Mouse (Mus musculus) lung, postnatal 36 days (tissue): ENCODE results near the gene Akirin1.
A peak's percentile ranks its signal among the peaks of the same experiment; 100 is the strongest.

ENCODE experiments used
- DNase-seq: peaks from one replicate; pipeline ENCODE4 v3.0.0; 2022; ENCODE audit warnings: mixed read lengths

The Akirin1 gene

DNA sequence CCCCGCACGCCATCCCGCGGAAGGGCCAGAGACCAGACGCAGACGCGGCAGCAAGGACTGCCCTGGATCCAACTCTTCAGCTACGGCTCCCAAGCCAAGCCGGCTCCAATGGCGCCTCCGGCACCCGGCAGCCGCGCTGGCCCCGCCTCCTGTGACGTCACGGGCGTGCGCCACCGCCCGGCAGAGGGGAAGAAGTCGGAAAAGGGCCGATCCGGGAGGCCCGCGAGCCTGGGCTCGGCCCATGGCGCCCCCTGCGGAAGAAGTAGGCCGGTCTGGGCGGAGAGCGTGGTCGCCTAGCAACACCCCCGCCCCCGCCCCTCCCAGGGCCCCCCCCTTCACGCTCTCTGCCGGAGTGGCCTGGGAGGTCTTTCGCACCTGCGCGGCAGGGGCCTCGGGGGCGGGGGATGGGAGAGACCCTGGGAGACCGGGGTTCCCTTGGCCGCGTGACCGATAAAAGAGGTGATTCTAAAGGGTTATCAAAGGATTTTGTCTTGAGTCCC, at the start of gene Akirin1:
TSS of gene Akirin1 (minus strand) at position 194 of the 500 bp plus-strand sequence.
- peak; percentile 97 for DNase-seq

GRCm38 (mm10) chr4:123797856-123798255, 47.7 kb upstream of the Akirin1 start:
- no peak for DNase-seq

DNA sequence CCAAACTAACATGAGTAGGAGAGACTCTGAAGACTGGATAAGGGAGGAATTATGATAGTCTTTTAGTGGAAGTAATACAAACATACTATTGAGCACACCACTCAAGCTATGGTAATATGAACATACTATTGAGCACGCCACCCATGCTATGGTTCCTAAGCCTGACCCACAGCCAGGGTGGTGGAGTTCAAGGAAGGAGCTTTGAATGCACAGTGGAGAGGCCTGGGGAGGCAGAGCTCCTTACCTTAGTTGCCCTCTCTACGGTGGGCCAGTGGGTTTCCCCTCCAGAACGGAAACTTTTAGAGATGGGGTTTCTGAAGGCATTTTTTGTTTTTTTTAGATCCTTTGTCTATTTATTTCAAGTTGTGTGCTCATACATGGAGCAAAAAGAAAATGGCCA, 47.3 kb upstream of the Akirin1 start:
- DNase-seq: no peak

GRCm38 (mm10) chr4:123795057-123795456, 44.9 kb upstream of the Akirin1 start:
- DNase-seq: no peak

GRCm38 (mm10) chr4:123793136-123793535, 43.0 kb upstream of the Akirin1 start:
- DNase-seq: no peak

GRCm38 (mm10) chr4:123792666-123793065, 42.5 kb upstream of the Akirin1 start:
- DNase-seq: no peak

- DNase-seq: peak; percentile 76
Observed at GRCm38 (mm10) chr4:123787191-123787985, 37.2 kb upstream of the Akirin1 start, which contains the start of gene Rhbdl2. Rhbdl2 (plus strand) TSS chr4:123787874.

DNA sequence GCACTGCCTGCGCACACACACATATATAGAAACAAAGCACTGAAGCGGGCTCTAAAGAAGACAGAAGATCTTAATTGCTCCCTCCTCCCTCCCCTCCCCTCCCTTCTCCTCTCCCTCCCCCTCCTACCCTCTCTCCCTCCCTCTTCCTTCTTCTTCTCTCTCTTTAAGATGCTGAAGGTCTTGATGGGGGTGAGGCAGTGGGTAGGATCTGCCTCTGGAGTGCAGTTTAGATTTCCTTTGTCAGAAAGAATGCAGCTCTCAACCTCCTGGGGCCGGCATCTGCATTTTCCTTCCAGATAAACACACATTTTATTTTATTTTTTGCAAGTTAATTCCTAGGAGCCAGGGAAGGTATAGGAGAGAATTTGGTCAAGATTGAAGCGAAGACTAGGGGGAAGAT, 18.1 kb upstream of the Akirin1 start:
- no peak for DNase-seq

DNA sequence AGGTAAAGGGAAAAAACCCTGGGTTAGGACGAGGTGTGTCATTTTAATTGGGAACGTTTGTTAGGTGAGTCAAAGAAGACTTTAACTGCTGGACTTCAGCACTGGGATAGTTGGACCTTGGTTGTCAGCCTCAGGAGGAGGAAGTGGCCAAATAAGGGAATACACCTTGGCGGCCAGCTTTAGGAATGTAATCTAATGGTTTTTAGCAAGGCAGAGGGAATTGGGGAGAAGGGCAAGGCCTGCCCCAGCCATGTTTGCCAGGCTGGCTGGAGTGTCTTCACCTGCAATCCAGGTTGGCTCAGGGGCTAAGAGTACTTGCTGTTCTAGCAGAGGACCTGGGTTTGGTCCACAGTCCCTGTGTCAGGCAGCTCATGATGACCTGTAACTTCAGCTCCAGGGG, 17.7 kb upstream of the Akirin1 start:
- DNase-seq: no peak

- no peak for DNase-seq
Observed at GRCm38 (mm10) chr4:123765071-123765470, 14.9 kb upstream of the Akirin1 start.

DNA sequence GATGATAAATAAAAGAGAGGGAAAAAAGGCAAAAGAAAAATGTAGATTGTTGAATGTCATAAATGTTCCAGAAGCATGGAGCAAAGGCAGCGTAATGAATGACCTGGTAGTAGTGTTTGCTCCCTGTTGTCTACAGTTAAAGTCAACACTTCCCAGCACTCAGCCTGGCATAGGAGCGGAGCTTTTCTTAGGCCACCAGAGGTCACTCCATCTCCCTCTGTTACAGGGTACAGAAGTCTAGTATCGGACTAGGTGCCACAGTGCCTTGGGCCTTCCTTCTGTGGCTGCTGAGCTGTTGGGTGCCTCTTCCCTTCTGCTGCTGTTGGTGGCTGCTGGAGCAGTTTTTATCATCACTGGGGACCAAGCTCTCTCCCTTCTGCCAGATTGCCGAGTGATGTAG, 8.2 kb upstream of the Akirin1 start:
- peak; percentile 54 for DNase-seq

DNA sequence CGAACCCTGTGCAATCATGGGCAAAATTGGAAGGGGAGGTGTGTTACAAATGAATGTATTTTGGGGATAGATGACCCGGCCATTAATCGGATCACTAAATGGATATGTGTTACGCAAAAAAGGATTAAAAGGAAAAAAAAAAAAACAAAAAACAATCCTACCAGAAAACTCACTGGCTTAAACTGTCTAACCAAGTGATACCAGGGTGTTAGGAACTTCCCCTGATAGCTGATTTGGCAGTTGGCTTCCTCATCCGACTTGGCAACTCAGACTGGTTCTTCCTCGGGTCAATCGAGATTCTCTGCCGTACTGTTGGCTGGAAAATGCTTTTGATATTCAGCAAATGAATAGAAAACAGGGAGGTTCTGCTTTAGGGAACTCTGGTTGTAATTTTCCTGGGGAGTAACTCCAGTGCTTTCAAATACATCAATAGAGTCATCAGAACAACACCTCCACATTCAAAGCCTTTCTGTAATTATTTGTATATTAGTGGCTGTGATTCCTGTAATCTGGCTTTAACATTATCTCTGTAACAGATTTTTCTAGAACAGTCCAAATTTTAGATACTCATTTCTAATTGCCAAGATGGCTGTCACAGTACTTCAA, 665 bp upstream of the Akirin1 start:
- DNase-seq: peak; percentile 56

GRCm38 (mm10) chr4:123749484-123750130, 538 bp downstream of the Akirin1 start:
- peak; percentile 14 for DNase-seq

DNA sequence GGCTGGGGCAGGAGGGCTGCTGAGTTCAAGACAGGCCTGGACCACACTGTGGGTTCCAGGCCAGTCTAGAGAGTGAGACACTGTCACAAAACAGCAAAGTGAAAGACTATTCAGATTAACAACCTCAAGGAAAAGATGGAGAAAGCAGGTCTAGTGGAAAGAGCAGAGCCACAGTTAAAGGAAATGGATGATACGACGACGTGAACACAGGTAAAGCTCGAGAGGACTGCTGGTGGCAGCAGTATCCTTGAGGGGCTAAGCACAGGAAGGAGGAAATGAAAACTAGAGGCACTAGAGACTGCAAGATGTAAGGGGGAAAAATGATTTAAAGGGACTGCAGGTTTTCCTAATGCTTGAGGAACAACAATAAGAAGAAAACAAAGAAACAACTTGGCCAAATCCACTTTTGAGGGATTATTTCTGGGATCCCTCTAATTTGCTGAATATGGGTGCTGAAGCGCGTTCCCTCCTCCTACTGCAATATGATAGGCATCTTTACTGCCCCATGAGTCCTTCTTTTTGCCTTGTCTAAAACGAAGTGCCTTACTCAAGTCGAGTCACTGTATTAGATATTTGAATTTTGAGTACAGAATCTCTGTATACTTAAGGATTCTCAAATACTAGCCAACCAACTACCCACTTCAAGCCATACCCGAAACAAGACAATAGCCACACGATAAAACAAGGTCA, 1.3 kb downstream of the Akirin1 start:
- DNase-seq: no peak

DNA sequence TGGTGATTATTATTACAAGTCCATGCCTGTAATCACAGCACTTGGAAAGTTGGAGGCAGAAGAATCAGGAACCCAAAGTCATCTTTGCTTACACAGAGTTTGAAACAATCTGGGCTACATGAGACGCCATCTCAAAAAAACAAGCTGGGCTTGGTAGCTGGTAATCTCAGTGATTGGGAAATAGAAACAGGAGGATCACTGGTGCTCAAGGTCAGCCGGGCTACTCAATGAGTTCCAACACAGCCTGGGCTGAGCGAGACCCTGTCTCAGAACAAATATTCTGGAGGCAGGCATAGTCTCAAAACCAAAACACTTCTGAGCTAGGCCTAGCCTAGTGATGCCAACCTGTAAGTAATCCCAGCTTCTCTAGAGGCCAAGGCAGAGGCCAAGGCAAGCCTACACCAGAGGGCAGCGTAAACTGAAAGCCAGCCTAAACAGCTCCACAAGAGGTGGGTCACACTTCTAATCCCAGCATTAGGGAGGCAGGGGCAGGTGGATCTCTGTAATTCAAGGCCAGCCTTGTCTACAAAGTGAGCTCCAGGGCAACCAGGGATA, 4.8 kb downstream of the Akirin1 start:
- DNase-seq: no peak

DNA sequence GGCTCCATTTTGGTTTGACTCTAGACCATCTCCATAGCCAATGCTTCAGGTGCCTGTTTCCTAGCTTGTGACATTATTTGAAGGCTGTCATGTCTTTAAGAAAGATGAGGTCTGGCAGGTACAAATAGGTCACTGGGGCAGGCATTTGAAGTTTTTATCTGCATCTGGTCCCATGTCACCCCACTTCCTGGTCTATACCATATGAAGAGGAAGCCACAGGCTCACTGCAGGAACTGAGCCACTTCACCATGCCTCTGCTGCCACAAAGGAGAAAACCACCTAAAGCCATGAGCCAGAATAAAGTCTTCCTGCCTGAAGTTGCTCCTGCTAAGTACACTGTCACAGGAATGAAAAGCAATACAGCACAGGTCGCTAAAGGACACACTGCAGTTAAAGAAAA, 7.3 kb downstream of the Akirin1 start:
- no peak for DNase-seq

DNA sequence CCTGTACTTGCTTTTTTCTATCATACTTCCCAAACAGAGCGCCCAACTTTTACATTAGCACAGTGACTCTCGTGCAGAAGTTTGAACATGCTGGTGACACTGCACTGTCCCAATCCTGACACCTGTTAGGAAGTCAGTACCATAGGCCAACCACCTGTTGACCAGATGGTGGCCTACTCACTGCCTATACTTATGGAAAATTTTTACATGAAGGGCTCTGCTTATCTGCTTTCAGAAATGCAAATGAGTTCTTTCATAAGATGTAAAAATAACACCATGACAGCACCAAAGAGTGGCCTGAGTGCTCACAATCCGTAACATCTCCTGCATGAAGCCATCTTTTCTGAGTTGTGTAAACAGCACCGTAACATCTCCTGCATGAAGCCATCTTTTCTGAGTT, 11.4 kb downstream of the Akirin1 start:
- DNase-seq: no peak

GRCm38 (mm10) chr4:123733532-123733931, 16.6 kb downstream of the Akirin1 start:
- no peak for DNase-seq

DNA sequence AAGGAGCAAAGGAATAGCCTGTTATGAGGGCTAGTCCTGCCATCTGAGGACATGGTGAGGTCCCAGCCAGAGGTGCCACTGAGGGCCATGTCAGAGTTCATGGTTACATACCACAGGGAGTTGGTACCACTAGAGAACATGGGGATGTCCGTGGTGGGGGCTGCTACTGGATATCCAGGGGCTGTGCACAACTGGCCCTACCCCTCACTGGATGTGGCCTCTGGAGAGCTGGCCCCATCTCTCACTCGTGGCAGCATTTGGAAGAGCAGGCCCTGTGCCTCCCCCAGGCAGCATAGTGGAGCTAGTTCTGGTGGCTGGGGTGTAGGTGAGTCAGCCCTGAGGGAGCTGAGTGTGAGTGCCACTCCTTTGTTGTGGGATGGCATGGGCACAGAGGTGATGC, 17.2 kb downstream of the Akirin1 start:
- DNase-seq: no peak

GRCm38 (mm10) chr4:123732163-123732910, 17.8 kb downstream of the Akirin1 start:
- DNase-seq: no peak

- no peak for DNase-seq
Observed at GRCm38 (mm10) chr4:123721761-123722160, 28.4 kb downstream of the Akirin1 start.

GRCm38 (mm10) chr4:123718434-123718780, 31.7 kb downstream of the Akirin1 start:
- no peak for DNase-seq
